Mouse (Mus musculus) kidney, postnatal 10 days (tissue): ENCODE results near the gene Olfr608.
"Not testable (repeated sequence)": the region's sequence is repeated elsewhere in the genome, so short reads cannot be mapped to it uniquely, and the experiment has no call there.

Experiments used
- DNase-seq: peaks from one replicate; pipeline ENCODE4 v3.0.0; 2021; ENCODE audit warnings: mixed read lengths

Gene Olfr608

DNA sequence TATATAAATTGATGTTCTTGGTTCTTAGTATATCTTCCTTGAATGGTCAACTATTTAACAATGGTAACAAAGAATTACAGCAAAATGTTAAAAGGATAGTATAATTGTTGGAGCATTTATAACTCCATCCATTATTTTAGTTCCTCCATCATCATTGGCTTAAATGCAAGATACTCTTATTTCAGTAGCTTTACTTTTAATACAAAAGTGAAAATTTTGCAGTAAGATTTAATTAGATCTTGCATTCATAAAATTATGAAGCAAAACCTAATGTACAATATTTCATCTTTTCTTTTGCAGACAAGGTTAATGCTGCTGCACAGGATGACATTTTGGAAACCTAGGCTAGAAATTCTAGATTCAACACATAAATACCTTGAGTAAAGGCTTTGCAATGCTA lies at the start of gene Olfr608:
TSS of gene Olfr608 (plus strand) at position 301 of the 400 bp plus-strand sequence.
- DNase-seq, result no peak

DNA sequence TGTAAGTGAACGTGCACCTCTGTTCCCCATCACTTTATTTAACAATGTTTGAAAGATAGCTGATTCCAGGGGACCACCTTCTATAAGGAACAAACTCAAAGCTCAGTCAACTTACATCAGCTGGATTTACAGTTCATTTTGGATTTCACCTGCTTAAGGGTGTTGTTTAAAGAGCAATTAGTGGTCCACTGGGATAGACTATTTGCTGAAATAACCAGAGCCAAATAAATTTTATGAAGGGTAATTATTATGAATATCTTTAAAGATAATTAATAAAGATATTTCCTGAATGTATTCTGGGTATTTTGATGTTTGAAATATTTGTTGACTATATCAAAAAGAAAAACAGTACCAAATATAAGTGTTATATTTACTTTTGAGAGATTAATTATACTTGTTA lies 24.3 kb upstream of the Olfr608 start, which contains the start of gene Olfr605:
TSS of gene Olfr605 (minus strand) at position 101 of the 400 bp plus-strand sequence.
- DNase-seq, result no peak

GRCm38 (mm10) chr7:103448746-103449145 lies 20.9 kb upstream of the Olfr608 start, which contains the start of gene Olfr606:
Gene Olfr606 (plus strand): TSS chr7:103449046.
- no peak for DNase-seq

GRCm38 (mm10) chr7:103460590-103460989 lies 9.1 kb upstream of the Olfr608 start:
- DNase-seq, result no peak

DNA sequence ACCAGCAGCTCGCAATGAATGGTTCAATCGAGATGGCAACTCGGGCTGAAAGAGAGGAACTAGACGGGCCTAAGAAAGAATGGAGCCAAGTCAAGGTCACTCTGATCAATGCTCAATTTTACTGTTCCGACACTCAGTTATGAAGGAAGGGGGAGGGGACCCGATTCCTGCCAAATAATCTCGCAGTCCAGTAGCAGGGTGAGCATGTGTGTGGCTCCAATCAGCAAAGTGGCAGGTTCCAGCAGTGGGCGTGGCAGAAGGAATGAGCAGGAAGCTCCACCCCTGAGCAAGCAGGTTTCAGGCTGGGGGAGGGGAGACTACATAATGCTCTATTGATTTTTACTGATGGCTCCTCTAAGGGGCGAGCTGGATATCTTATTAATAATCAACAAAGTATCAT lies 7.4 kb downstream of the Olfr608 start:
- DNase-seq, result not testable (repeated sequence)

DNA sequence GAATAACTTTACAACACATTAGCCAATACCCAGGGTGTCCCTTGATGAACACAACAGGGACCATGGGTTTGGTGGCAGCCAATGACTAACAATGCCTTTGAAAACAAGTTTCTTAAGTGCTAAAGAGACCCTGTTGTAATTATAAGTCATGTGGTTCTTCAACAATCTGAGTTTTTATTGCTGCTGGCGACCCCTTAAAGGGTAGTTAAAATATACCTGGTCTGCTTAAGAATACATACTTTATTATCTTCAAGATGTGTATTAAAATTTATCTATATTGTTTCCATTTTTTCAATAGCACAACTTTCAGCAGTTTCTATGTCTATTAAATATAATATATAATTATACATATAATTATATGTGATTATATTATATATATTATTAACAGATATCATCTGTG lies 28.3 kb downstream of the Olfr608 start, which contains the start of gene Olfr609:
TSS of gene Olfr609 (minus strand) at position 101 of the 400 bp plus-strand sequence.
- DNase-seq, result no peak

- no peak for DNase-seq
Observed at GRCm38 (mm10) chr7:103512022-103512421, 42.3 kb downstream of the Olfr608 start, which contains the start of gene Olfr610. Gene Olfr610 (minus strand): TSS chr7:103512122.

GRCm38 (mm10) chr7:103520746-103521145 lies 51.1 kb downstream of the Olfr608 start, which contains the start of gene Olfr611:
Gene Olfr611 (minus strand): TSS chr7:103520846.
- DNase-seq, result not testable (repeated sequence)
